Mouse (Mus musculus): ENCODE measurements around the gene Gm20604.

- TF ChIP-seq POLR2A (IDR thresholded peaks at IDR 0.05; ENCODE audit: control insufficient read depth, extremely low read depth, insufficient read depth, low read length, poor library complexity) = no peak
- TF ChIP-seq CTCF (IDR thresholded peaks at IDR 0.05; ENCODE audit: borderline replicate concordance, control insufficient read depth, extremely low read depth, insufficient read depth, low read length, poor library complexity) = no peak
Measured at GRCm38 (mm10) chr12:102782841-102783240, 24.4 kb upstream of the Gm20604 start.
